Mouse (Mus musculus): ENCODE measurements around the gene Efr3b. TPM values are rescaled to one million over a fixed set of nuclear protein-coding genes. Genes with fewer than 3 reads are reported as not detected.

Gene Efr3b
- polyA plus RNA-seq, 1 experiment: 0.83 TPM

- no peak overlapping the region for H3K4me3 ChIP-seq (ENCODE audit: control insufficient read depth, low read depth, low read length)
- H3K4me1 ChIP-seq (ENCODE audit: control insufficient read depth, insufficient read depth, low read length): peaks cover 12% of the 10 kb centered on the region
- no peak overlapping the region for H3K27ac ChIP-seq (ENCODE audit: control insufficient read depth, insufficient read depth, low read depth, low read length)
- TF ChIP-seq POLR2A (IDR thresholded peaks at IDR 0.05; ENCODE audit: control insufficient read depth, low read depth, low read length): no peak
- TF ChIP-seq CTCF (IDR thresholded peaks at IDR 0.05; ENCODE audit: control insufficient read depth, insufficient read depth, insufficient replicate concordance, low read depth, low read length): no peak
- H3K36me3 ChIP-seq (ENCODE audit: control insufficient read depth, insufficient read depth, low read length): no peaks in the 10 kb centered on the region
- no peaks in the 10 kb centered on the region for H3K27me3 ChIP-seq (ENCODE audit: control insufficient read depth, insufficient read depth, low read length)
Observed at GRCm38 (mm10) chr12:4037511-4037910, 1.2 kb downstream of the Efr3b start.

- Histone ChIP-seq H3K27ac (ENCODE audit: control insufficient read depth, insufficient read depth, low read depth, low read length) (no peak overlapping the region), H3K27me3 (ENCODE audit: control insufficient read depth, insufficient read depth, low read length) (no peaks in the 10 kb centered on the region)
- TF ChIP-seq POLR2A (IDR thresholded peaks at IDR 0.05; ENCODE audit: control insufficient read depth, low read depth, low read length): no peak
- TF ChIP-seq CTCF (IDR thresholded peaks at IDR 0.05; ENCODE audit: control insufficient read depth, insufficient read depth, insufficient replicate concordance, low read depth, low read length): no peak
Observed at GRCm38 (mm10) chr12:4036157-4036556, 2.6 kb downstream of the Efr3b start.

GRCm38 (mm10) chr12:4029064-4029463, 9.7 kb downstream of the Efr3b start:
- no peak overlapping the region for H3K4me3 ChIP-seq (ENCODE audit: control insufficient read depth, low read depth, low read length)
- no peaks in the 10 kb centered on the region for H3K36me3 ChIP-seq (ENCODE audit: control insufficient read depth, insufficient read depth, low read length)
- TF ChIP-seq POLR2A (IDR thresholded peaks at IDR 0.05; ENCODE audit: control insufficient read depth, low read depth, low read length) (no peak), CTCF (IDR thresholded peaks at IDR 0.05; ENCODE audit: control insufficient read depth, insufficient read depth, insufficient replicate concordance, low read depth, low read length) (no peak)

More at GRCm38 (mm10) chr12:4036157-4036556, 2.6 kb downstream of the Efr3b start:
- H3K36me3 ChIP-seq (ENCODE audit: control insufficient read depth, insufficient read depth, low read length): no peaks in the 10 kb centered on the region
- H3K4me3 ChIP-seq (ENCODE audit: control insufficient read depth, low read depth, low read length): no peak overlapping the region
- H3K4me1 ChIP-seq (ENCODE audit: control insufficient read depth, insufficient read depth, low read length): peaks cover 12% of the 10 kb centered on the region

DNA sequence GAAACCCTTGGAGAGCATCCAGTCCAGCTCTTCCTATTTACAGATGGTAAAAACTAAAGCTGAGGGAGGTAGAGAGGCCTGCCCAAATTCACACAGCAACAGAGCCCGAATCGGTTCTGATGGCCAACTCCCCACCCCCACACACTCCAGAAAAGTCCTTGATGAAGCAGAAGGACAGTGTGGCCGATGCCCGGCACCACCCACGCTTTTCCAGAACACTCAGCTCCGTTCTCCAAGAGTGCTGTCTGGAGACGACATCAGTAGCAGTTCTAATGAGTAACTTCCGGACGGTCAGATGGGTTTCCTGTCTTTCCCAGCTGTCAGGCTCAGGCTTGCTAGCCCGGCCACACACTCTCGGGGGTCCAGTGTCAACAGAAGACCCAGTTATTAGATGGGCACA, 10.2 kb downstream of the Efr3b start:
- H3K4me3 ChIP-seq (ENCODE audit: control insufficient read depth, low read depth, low read length): no peak overlapping the region
- no peaks in the 10 kb centered on the region for H3K27me3 ChIP-seq (ENCODE audit: control insufficient read depth, insufficient read depth, low read length)
- no peak for TF ChIP-seq POLR2A (IDR thresholded peaks at IDR 0.05; ENCODE audit: control insufficient read depth, low read depth, low read length)
- TF ChIP-seq CTCF (IDR thresholded peaks at IDR 0.05; ENCODE audit: control insufficient read depth, insufficient read depth, insufficient replicate concordance, low read depth, low read length): no peak
- H3K36me3 ChIP-seq (ENCODE audit: control insufficient read depth, insufficient read depth, low read length): no peaks in the 10 kb centered on the region
- H3K27ac ChIP-seq (ENCODE audit: control insufficient read depth, insufficient read depth, low read depth, low read length): no peak overlapping the region
- peaks cover 5% of the 10 kb centered on the region for H3K4me1 ChIP-seq (ENCODE audit: control insufficient read depth, insufficient read depth, low read length)

More at GRCm38 (mm10) chr12:4029064-4029463, 9.7 kb downstream of the Efr3b start:
- Histone ChIP-seq H3K4me1 (ENCODE audit: control insufficient read depth, insufficient read depth, low read length) (peaks cover 8% of the 10 kb centered on the region), H3K27me3 (ENCODE audit: control insufficient read depth, insufficient read depth, low read length) (no peaks in the 10 kb centered on the region), H3K27ac (ENCODE audit: control insufficient read depth, insufficient read depth, low read depth, low read length) (no peak overlapping the region)

DNA sequence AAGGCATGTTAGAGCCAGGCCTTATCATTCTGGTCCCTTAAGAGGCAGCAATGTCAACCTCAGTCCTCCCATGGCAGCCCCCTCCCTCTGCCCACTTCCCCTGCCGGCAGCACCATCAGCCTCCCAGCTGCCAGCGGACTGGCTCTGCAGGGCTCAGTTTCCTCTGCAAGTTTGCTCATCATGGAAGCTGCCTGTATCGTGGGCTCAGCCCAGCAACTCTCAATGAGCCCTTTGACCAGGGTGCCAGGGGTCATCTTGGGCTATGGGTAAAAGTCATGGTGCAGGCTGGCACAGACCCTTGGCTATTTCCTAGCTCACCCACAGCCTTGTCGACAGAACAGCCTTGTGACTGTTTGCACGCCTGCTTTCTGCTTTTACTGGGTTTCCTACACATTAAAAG, 14.4 kb downstream of the Efr3b start:
- TF ChIP-seq POLR2A (IDR thresholded peaks at IDR 0.05; ENCODE audit: control insufficient read depth, low read depth, low read length): no peak
- TF ChIP-seq CTCF (IDR thresholded peaks at IDR 0.05; ENCODE audit: control insufficient read depth, insufficient read depth, insufficient replicate concordance, low read depth, low read length): no peak
- no peaks in the 10 kb centered on the region for H3K36me3 ChIP-seq (ENCODE audit: control insufficient read depth, insufficient read depth, low read length)
- H3K27me3 ChIP-seq (ENCODE audit: control insufficient read depth, insufficient read depth, low read length): no peaks in the 10 kb centered on the region
- peaks cover 2% of the 10 kb centered on the region for H3K4me1 ChIP-seq (ENCODE audit: control insufficient read depth, insufficient read depth, low read length)
- H3K27ac ChIP-seq (ENCODE audit: control insufficient read depth, insufficient read depth, low read depth, low read length): no peak overlapping the region
- H3K4me3 ChIP-seq (ENCODE audit: control insufficient read depth, low read depth, low read length): no peak overlapping the region

DNA sequence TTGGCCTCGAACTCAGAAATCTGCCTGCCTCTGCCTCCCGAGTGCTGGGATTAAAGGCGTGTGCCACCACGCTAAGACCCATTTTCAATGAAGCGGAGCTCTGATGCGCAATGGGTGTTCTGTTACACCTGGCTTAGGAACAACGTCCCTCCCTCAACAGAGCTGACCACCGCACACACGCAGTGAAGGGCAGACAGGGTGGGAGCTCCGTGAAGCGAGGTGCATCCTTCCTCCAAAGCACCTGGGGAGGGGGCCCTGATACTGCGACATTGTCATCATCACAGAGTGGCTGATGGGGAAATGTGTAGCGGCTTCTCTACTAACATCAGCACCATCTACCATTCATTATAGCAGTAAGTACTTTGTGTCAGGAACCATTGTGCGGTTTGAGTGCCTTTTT, 15.2 kb downstream of the Efr3b start:
- H3K4me3 ChIP-seq (ENCODE audit: control insufficient read depth, low read depth, low read length): no peak overlapping the region
- TF ChIP-seq CTCF (IDR thresholded peaks at IDR 0.05; ENCODE audit: control insufficient read depth, insufficient read depth, insufficient replicate concordance, low read depth, low read length): no peak
- no peak for TF ChIP-seq POLR2A (IDR thresholded peaks at IDR 0.05; ENCODE audit: control insufficient read depth, low read depth, low read length)
- no peaks in the 10 kb centered on the region for H3K36me3 ChIP-seq (ENCODE audit: control insufficient read depth, insufficient read depth, low read length)
- H3K4me1 ChIP-seq (ENCODE audit: control insufficient read depth, insufficient read depth, low read length): peaks cover 2% of the 10 kb centered on the region
- no peaks in the 10 kb centered on the region for H3K27me3 ChIP-seq (ENCODE audit: control insufficient read depth, insufficient read depth, low read length)
- H3K27ac ChIP-seq (ENCODE audit: control insufficient read depth, insufficient read depth, low read depth, low read length): no peak overlapping the region

DNA sequence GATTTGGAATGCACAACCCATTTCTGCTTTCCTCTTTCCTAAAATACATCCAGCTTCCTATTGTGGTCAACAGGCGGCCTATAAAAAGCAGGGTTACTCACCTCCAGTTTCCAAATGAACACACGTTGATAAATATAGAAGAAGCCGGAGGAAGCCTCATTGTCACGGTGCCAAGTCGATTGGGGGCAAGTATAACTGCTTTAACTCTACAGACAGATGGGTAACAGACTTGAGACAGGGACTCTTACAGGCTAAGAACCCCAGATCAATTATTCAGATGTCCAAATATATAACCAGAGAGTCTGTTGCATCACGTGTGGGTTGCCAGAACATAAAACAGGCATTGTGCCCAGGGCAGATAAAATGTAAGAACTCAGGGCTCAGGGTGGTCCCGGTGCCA, 15.9 kb downstream of the Efr3b start:
- no peaks in the 10 kb centered on the region for H3K27me3 ChIP-seq (ENCODE audit: control insufficient read depth, insufficient read depth, low read length)
- no peak overlapping the region for H3K4me3 ChIP-seq (ENCODE audit: control insufficient read depth, low read depth, low read length)
- no peaks in the 10 kb centered on the region for H3K36me3 ChIP-seq (ENCODE audit: control insufficient read depth, insufficient read depth, low read length)
- H3K4me1 ChIP-seq (ENCODE audit: control insufficient read depth, insufficient read depth, low read length): no peaks in the 10 kb centered on the region
- no peak overlapping the region for H3K27ac ChIP-seq (ENCODE audit: control insufficient read depth, insufficient read depth, low read depth, low read length)
- no peak for TF ChIP-seq CTCF (IDR thresholded peaks at IDR 0.05; ENCODE audit: control insufficient read depth, insufficient read depth, insufficient replicate concordance, low read depth, low read length)
- TF ChIP-seq POLR2A (IDR thresholded peaks at IDR 0.05; ENCODE audit: control insufficient read depth, low read depth, low read length): no peak

- no peaks in the 10 kb centered on the region for H3K36me3 ChIP-seq (ENCODE audit: control insufficient read depth, insufficient read depth, low read length)
- H3K4me1 ChIP-seq (ENCODE audit: control insufficient read depth, insufficient read depth, low read length): no peaks in the 10 kb centered on the region
- H3K4me3 ChIP-seq (ENCODE audit: control insufficient read depth, low read depth, low read length): no peak overlapping the region
- no peak for TF ChIP-seq CTCF (IDR thresholded peaks at IDR 0.05; ENCODE audit: control insufficient read depth, insufficient read depth, insufficient replicate concordance, low read depth, low read length)
- no peak for TF ChIP-seq POLR2A (IDR thresholded peaks at IDR 0.05; ENCODE audit: control insufficient read depth, low read depth, low read length)
- H3K27me3 ChIP-seq (ENCODE audit: control insufficient read depth, insufficient read depth, low read length): no peaks in the 10 kb centered on the region
- no peak overlapping the region for H3K27ac ChIP-seq (ENCODE audit: control insufficient read depth, insufficient read depth, low read depth, low read length)
Observed at GRCm38 (mm10) chr12:4020505-4020904, 18.2 kb downstream of the Efr3b start.
